Mouse (Mus musculus) embryo, embryonic 9.5 days (tissue): ENCODE data around the gene Sox10.

Experiments
- DNase-seq: peaks from one replicate; pipeline ENCODE4 v3.0.0-alpha.2; 2017; ENCODE audit errors: extremely low spot score

The Sox10 gene

GRCm38 (mm10) chr15:79124331-79124875, 40.6 kb downstream of the Sox10 start:
- no peak for DNase-seq

- DNase-seq, result no peak
Observed at GRCm38 (mm10) chr15:79123751-79124150, 41.3 kb downstream of the Sox10 start.

- no peak for DNase-seq
Observed at GRCm38 (mm10) chr15:79122546-79122945, 42.5 kb downstream of the Sox10 start.

DNA sequence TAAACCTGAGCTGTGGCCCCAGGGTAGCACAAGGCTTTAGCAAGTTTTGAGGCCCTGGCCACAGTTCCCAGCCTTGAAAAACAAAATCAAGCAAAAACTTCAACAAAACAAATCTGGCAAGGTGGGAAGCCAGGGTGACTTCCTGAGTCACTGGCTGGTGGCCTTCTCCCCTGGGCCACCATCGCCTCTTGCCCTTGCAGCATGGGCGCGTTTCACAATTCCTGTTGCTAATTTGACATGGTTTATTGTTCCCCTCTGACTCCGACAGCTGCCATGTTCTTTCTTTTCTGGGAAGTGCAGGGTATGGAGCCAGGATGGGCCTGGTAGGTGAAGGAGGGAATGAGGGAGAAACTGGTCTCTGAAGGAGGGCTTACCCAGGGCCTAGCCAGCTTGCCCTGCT, 42.9 kb downstream of the Sox10 start:
- no peak for DNase-seq

GRCm38 (mm10) chr15:79119491-79119890, 45.5 kb downstream of the Sox10 start:
- DNase-seq, result no peak

DNA sequence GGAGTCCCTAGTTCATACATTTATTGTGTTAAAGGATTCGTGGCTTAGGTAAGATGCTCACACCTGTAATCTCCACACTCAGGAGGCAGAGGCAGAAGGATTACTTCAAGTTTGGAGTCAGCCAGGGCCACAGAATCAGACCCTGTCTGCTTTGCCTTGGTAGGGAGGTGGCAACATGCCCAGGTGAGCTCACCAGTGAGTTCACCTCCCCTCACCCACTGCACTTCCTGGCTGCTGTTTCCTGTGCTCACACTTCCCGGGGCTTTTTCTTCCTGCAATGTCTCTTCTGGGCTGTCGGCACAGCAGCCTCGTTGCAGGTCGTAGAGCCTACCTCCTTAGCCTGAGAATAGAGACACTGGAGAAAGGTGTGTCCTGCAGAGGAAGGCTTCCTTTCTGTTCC, 49.8 kb downstream of the Sox10 start:
- DNase-seq, result no peak

DNA sequence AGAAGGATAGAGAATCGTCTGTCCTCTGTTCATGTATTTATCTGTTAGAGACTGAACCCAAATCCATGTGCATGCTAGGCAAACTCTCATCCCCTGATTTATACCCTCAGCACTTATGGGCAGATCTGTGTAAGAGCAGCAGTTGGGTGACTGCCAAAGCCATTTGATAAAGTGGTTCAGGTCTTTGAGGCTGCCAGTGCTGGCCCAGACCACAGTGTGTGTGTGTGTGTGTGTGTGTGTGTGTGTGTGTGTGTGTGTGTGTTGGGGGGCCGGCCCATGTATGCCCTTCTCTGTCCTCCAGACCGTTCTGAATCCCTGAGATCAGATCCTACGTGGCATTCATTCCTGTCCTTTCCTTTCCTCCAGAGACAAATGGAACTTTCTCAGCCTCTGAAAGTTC, 53.3 kb downstream of the Sox10 start:
- no peak for DNase-seq

- no peak for DNase-seq
Observed at GRCm38 (mm10) chr15:79110528-79110927, 54.5 kb downstream of the Sox10 start.

DNA sequence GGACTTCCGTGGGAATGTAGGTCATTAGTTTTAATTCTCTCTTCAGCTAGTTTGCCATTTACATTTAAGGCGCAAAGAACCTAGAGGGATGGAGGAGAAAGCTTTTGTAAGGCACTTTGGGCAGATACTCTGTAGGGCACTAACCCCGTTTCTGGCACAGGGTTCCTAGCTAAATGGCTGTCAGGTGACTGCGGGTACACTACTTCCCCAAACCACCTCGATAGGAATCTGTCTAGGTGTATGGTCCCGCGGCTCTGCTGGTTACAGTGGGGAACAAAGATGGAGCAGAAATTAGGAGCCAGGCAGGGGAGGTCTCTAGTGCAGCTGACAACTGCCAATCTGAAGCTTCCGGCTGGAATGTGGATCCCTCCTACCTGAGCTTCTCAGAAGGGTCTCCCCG, 55.0 kb downstream of the Sox10 start:
- no peak for DNase-seq

GRCm38 (mm10) chr15:79109321-79109934, 55.6 kb downstream of the Sox10 start:
- no peak for DNase-seq

DNA sequence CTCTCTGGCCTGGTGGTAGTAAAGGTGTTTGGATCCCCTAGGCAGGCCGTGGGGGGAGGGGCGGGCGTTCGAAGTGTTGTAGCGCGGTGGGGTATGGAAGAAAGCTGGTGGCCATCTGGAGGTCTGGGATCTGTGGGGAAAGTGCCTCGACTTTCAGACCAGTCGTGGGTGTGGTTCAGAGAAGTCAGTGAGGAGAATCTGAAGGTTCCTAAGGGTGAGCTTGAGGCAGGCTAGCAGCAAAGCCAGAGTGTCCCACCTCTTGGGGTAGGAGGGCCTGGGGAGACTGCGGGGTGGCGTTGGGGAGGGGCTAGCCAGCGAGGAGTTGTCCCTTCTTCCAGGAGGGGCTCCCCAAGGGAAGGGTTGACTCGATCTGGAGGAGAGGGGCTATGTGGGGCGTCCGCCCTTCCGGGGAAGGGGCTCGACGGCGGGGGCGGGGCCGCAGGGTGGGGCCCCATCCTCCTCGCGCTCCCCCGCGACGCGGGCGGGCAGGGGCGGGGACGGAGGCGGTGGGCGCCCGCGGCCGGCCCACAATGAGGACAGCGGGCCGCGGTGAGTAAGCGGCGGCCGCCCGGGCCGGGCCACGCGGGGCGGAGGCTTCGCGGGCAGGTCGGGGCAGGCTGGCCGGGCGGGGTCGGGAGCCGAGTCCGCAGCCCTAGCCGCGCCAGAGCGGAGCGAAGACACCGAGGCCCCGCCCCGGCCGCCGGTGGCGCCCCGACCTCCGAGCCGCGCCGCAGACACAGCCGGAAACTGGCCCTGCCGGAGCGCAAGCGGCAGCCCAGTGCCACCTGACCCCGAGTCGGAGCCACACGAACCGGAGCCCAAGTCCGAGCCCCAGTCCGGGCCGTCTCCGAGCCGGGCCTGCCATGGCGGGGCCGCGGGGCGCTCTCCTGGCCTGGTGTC, 56.4 kb downstream of the Sox10 start, which contains the start of gene Micall1:
TSS of gene Micall1 (plus strand) at position 478 of the 900 bp plus-strand sequence.
- DNase-seq, result peak; percentile 68

- DNase-seq, result no peak
Observed at GRCm38 (mm10) chr15:79107966-79108365, 57.1 kb downstream of the Sox10 start.

GRCm38 (mm10) chr15:79105804-79106203, 59.2 kb downstream of the Sox10 start:
- no peak for DNase-seq
